Mouse (Mus musculus): Measurements from ENCODE around the gene Olfr1417. TPM values are rescaled to one million over a fixed set of nuclear protein-coding genes. Genes with fewer than 3 reads are reported as not detected.
"Not testable (repeated sequence)": the region's sequence is repeated elsewhere in the genome, so short reads cannot be mapped to it uniquely, and the experiment has no call there.

Olfr1417 gene
- total RNA-seq (2012; rRNA removed) = not detected in 2 replicates
- not detected for polyA plus RNA-seq (2012; ENCODE audit: insufficient read depth in 1 of 2, insufficient read length in 2 of 2, low read depth in 1 of 2, low replicate concordance in 2 of 2, missing spikeins in 1 of 2)

- Histone ChIP-seq H3K36me3 (ENCODE audit: control insufficient read depth in 1 of 2, insufficient read depth in 2 of 2, low read length in 2 of 2) (no peaks in the 10 kb centered on the region), H3K27ac (ENCODE audit: control insufficient read depth, low read depth, low read length) (no peak within 1 kb of the TSS), H3K27me3 (ENCODE audit: control insufficient read depth in 1 of 2, insufficient read depth in 2 of 2, low read length in 2 of 2) (no peaks in the 10 kb centered on the region; a peak in 3 of 4 replicates), H3K4me1 (ENCODE audit: control insufficient read depth in 1 of 2, insufficient read depth in 2 of 2, low read length in 2 of 2) (no peaks in the 10 kb centered on the region), H3K9ac (ENCODE audit: control insufficient read depth, low read depth, low read length, poor library complexity, severe bottlenecking) (no peak within 1 kb of the TSS), H3K4me3 (ENCODE audit: control insufficient read depth in 1 of 2, insufficient read depth in 1 of 2, low read depth in 2 of 2, low read length in 2 of 2) (no peak within 1 kb of the TSS), H3K9me3 (replicated peaks; ENCODE audit: insufficient read depth, low read length) (no peaks in the 10 kb centered on the region), H3K79me2 (ENCODE audit: control insufficient read depth, insufficient read depth, low read length, poor library complexity) (no peaks in the 10 kb centered on the region)
- TF ChIP-seq KAT2A (conservative IDR thresholded peaks at IDR 0.05; ENCODE audit: low read depth, low read length) (no peak), POLR2AphosphoS5 (IDR thresholded peaks at IDR 0.05; ENCODE audit: borderline replicate concordance, low read depth, low read length) (no peak), CHD1 (IDR thresholded peaks at IDR 0.05; ENCODE audit: low read depth, low read length) (no peak), E2F4 (IDR thresholded peaks at IDR 0.05; ENCODE audit: borderline replicate concordance, low read depth, low read length) (no peak), MAFK (IDR thresholded peaks at IDR 0.05; ENCODE audit: borderline replicate concordance, low read depth, low read length) (no peak), POLR2AphosphoS2 (IDR thresholded peaks at IDR 0.05; ENCODE audit: low read length) (no peak), USF2 (IDR thresholded peaks at IDR 0.05; ENCODE audit: borderline replicate concordance in 1 of 2, insufficient read depth in 1 of 2, low read depth in 1 of 2, low read length in 2 of 2) (no peak), JUND (IDR thresholded peaks at IDR 0.05; ENCODE audit: low read depth, low read length) (no peak), MXI1 (IDR thresholded peaks at IDR 0.05; ENCODE audit: low read depth, low read length) (no peak), TBP (IDR thresholded peaks at IDR 0.05; ENCODE audit: low read depth, low read length) (no peak)
- DNase-seq (ENCODE audit: low read depth, low spot score) = no peak
Measured at GRCm38 (mm10) chr19:11839119-11839518, at the start of gene Olfr1417. Gene Olfr1417, minus strand, starts transcription at chr19:11839219.

- Histone ChIP-seq H3K27me3 (ENCODE audit: control insufficient read depth in 1 of 2, insufficient read depth in 2 of 2, low read length in 2 of 2) (peaks cover 7 to 13% of the 10 kb centered on the region in 2 experiments), H3K9me3 (replicated peaks; ENCODE audit: insufficient read depth, low read length) (no peaks in the 10 kb centered on the region), H3K4me1 (ENCODE audit: control insufficient read depth in 1 of 2, insufficient read depth in 2 of 2, low read length in 2 of 2) (no peaks in the 10 kb centered on the region), H3K4me3 (ENCODE audit: control insufficient read depth in 1 of 2, insufficient read depth in 1 of 2, low read depth in 2 of 2, low read length in 2 of 2) (no peak within 1 kb of the TSS), H3K36me3 (ENCODE audit: control insufficient read depth in 1 of 2, insufficient read depth in 2 of 2, low read length in 2 of 2) (no peaks in the 10 kb centered on the region), H3K9ac (ENCODE audit: control insufficient read depth, low read depth, low read length, poor library complexity, severe bottlenecking) (no peak within 1 kb of the TSS), H3K79me2 (ENCODE audit: control insufficient read depth, insufficient read depth, low read length, poor library complexity) (no peaks in the 10 kb centered on the region), H3K27ac (ENCODE audit: control insufficient read depth, low read depth, low read length) (no peak within 1 kb of the TSS)
- DNase-seq (ENCODE audit: low read depth, low spot score) = no peak
- TF ChIP-seq ZC3H11A (IDR thresholded peaks at IDR 0.05; ENCODE audit: low read depth, low read length) = no peak
- no peak for TF ChIP-seq ETS1 (IDR thresholded peaks at IDR 0.05; ENCODE audit: low read depth, low read length)
- no peak for TF ChIP-seq SMC3 (IDR thresholded peaks at IDR 0.05; ENCODE audit: low read depth, low read length)
- TF ChIP-seq MEF2A (IDR thresholded peaks at IDR 0.05; ENCODE audit: extremely low read depth, insufficient replicate concordance, low read depth, low read length, poor library complexity, severe bottlenecking) = no peak
- no peak for TF ChIP-seq ZMIZ1 (IDR thresholded peaks at IDR 0.05; ENCODE audit: low read depth, low read length)
- TF ChIP-seq ZKSCAN1 (IDR thresholded peaks at IDR 0.05; ENCODE audit: low read depth, low read length) = no peak
- no peak for TF ChIP-seq UBTF (IDR thresholded peaks at IDR 0.05; ENCODE audit: borderline replicate concordance, insufficient read depth, low read depth, low read length)
- no peak for TF ChIP-seq MAZ (IDR thresholded peaks at IDR 0.05; ENCODE audit: low read depth, low read length)
- TF ChIP-seq TAL1 (IDR thresholded peaks at IDR 0.05; ENCODE audit: low read length) = no peak
- TF ChIP-seq POLR2AphosphoS2 (IDR thresholded peaks at IDR 0.05; ENCODE audit: low read length) = no peak
- no peak for TF ChIP-seq POLR2AphosphoS5 (IDR thresholded peaks at IDR 0.05; ENCODE audit: borderline replicate concordance, low read depth, low read length)
- TF ChIP-seq CHD2 (IDR thresholded peaks at IDR 0.05; ENCODE audit: low read length) = no peak
- no peak for TF ChIP-seq CTCF (IDR thresholded peaks at IDR 0.05 in 2 of 3, conservative IDR thresholded peaks at IDR 0.05 in 1 of 3; ENCODE audit: control insufficient read depth in 1 of 3, insufficient read depth in 1 of 3, low read depth in 2 of 3, low read length in 3 of 3, poor library complexity in 1 of 3, severe bottlenecking in 1 of 3)
- no peak for TF ChIP-seq USF2 (IDR thresholded peaks at IDR 0.05; ENCODE audit: borderline replicate concordance in 1 of 2, insufficient read depth in 1 of 2, low read depth in 1 of 2, low read length in 2 of 2)
- TF ChIP-seq KAT2A (conservative IDR thresholded peaks at IDR 0.05; ENCODE audit: low read depth, low read length) = no peak
Measured at GRCm38 (mm10) chr19:11886265-11886664, 47.2 kb upstream of the Olfr1417 start, which contains the start of gene Olfr1420. Gene Olfr1420, plus strand, starts transcription at chr19:11886565.

GRCm38 (mm10) chr19:11878404-11878803 is 39.4 kb upstream of the Olfr1417 start:
- not testable (repeated sequence) for DNase-seq (ENCODE audit: low read depth, low spot score); H3K27ac ChIP-seq (ENCODE audit: control insufficient read depth, low read depth, low read length); H3K4me3 ChIP-seq (ENCODE audit: control insufficient read depth in 1 of 2, insufficient read depth in 1 of 2, low read depth in 2 of 2, low read length in 2 of 2); H3K9ac ChIP-seq (ENCODE audit: control insufficient read depth, low read depth, low read length, poor library complexity, severe bottlenecking); H3K4me1 ChIP-seq (ENCODE audit: control insufficient read depth in 1 of 2, insufficient read depth in 2 of 2, low read length in 2 of 2); H3K79me2 ChIP-seq (ENCODE audit: control insufficient read depth, insufficient read depth, low read length, poor library complexity); H3K27me3 ChIP-seq (ENCODE audit: control insufficient read depth in 1 of 2, insufficient read depth in 2 of 2, low read length in 2 of 2); H3K9me3 ChIP-seq (replicated peaks; ENCODE audit: insufficient read depth, low read length); H3K36me3 ChIP-seq (ENCODE audit: control insufficient read depth in 1 of 2, insufficient read depth in 2 of 2, low read length in 2 of 2)
